Mouse (Mus musculus): ENCODE measurements around the gene Foxp1. TPM values are rescaled to one million over a fixed set of nuclear protein-coding genes. Genes with fewer than 3 reads are reported as not detected.
A peak's percentile ranks its signal among the peaks of the same experiment; 100 is the strongest.

The Foxp1 gene
- polyA plus RNA-seq, 1 experiment, result 93.7 TPM

DNA sequence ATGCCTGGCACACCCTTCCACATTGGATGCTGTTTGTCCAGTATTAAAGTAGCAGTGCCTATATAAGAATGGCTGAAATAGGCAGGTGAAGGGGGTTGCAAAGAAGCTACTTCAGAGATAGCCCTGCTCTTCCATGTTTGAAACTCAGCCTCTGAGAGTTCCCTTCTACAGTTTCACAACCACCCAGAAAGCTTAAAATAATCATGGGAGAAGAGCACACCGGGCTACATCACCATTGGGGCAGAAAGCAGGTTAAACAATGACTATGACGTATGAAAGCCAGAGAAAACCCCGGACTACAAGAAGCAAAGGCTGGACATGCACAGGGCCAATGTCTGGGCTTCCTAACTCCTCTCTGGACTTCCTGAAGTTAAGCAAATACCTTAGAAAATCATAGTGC is 250.3 kb downstream of the Foxp1 start:
- WGBS, result 53% methylated on average over 3 of the region's 3 CpGs
- peaks cover 4% of the 10 kb centered on the region; the same call in 1 of the 2 replicates for H3K4me1 ChIP-seq (ENCODE audit: control insufficient read depth, insufficient read depth, low read length)
- no peak overlapping the region for H3K27ac ChIP-seq (ENCODE audit: control insufficient read depth, insufficient read depth, low read depth, low read length, poor library complexity)
- no peak for TF ChIP-seq POLR2A (IDR thresholded peaks at IDR 0.05; ENCODE audit: borderline replicate concordance, control insufficient read depth, low read depth, low read length)
- TF ChIP-seq CTCF (IDR thresholded peaks at IDR 0.05; ENCODE audit: control insufficient read depth, insufficient read depth, low read length), result no peak
- H3K4me3 ChIP-seq (replicated peaks; ENCODE audit: control insufficient read depth, low read depth, low read length), result no peak overlapping the region

DNA sequence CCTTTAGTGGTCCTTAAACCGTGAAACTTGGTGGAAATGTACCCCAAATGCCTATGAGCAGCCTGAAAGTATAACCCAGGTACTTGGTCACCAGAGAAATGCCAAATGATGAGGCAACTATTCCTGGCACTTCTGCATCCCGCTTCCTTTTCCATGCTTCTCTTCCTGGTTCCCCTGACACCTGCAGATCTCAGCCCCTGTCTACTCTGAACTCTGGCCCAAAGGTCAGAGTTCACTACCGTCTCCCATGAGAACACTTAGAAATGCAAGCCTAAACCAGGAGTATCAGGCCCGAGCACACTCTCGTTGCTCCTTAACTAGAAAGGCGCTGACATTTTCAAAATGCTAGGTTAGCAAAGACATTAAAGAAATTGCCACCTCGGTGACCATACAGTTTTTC is 250.8 kb downstream of the Foxp1 start:
- WGBS, result 82% methylated on average over 7 of the region's 7 CpGs
- peaks cover 4% of the 10 kb centered on the region; the same call in 1 of the 2 replicates for H3K4me1 ChIP-seq (ENCODE audit: control insufficient read depth, insufficient read depth, low read length)
- TF ChIP-seq CTCF (IDR thresholded peaks at IDR 0.05; ENCODE audit: control insufficient read depth, insufficient read depth, low read length) (no peak), POLR2A (IDR thresholded peaks at IDR 0.05; ENCODE audit: borderline replicate concordance, control insufficient read depth, low read depth, low read length) (no peak)
- H3K27ac ChIP-seq (ENCODE audit: control insufficient read depth, insufficient read depth, low read depth, low read length, poor library complexity), result no peak overlapping the region
- H3K4me3 ChIP-seq (replicated peaks; ENCODE audit: control insufficient read depth, low read depth, low read length), result no peak overlapping the region

DNA sequence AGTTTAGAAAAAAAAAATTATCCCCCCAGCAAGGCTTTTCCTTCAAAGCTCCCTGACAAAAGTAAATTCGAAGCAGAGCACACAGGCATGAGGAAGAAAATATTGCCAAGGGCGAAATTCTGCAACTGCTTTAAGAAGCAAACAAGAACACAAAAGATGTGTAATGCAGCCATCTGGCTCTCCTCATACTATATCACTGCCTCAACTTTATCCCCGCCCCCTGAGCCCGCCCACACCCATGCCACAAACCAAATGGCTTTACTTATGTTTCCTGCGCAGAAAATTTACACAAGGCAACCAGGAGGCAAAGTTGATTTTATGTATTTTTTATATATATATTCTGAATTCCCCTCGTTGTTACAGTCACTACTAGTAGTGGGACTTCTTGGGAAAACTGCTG is 252.6 kb downstream of the Foxp1 start:
- TF ChIP-seq POLR2A (IDR thresholded peaks at IDR 0.05; ENCODE audit: borderline replicate concordance, control insufficient read depth, low read depth, low read length) (no peak), CTCF (IDR thresholded peaks at IDR 0.05; ENCODE audit: control insufficient read depth, insufficient read depth, low read length) (no peak)
- Histone ChIP-seq H3K27ac (ENCODE audit: control insufficient read depth, insufficient read depth, low read depth, low read length, poor library complexity) (no peak overlapping the region), H3K4me3 (replicated peaks; ENCODE audit: control insufficient read depth, low read depth, low read length) (no peak overlapping the region), H3K4me1 (ENCODE audit: control insufficient read depth, insufficient read depth, low read length) (peaks cover 6% of the 10 kb centered on the region; the same call in 1 of the 2 replicates)
- 21% methylated on average over 6 of the region's 6 CpGs for WGBS

DNA sequence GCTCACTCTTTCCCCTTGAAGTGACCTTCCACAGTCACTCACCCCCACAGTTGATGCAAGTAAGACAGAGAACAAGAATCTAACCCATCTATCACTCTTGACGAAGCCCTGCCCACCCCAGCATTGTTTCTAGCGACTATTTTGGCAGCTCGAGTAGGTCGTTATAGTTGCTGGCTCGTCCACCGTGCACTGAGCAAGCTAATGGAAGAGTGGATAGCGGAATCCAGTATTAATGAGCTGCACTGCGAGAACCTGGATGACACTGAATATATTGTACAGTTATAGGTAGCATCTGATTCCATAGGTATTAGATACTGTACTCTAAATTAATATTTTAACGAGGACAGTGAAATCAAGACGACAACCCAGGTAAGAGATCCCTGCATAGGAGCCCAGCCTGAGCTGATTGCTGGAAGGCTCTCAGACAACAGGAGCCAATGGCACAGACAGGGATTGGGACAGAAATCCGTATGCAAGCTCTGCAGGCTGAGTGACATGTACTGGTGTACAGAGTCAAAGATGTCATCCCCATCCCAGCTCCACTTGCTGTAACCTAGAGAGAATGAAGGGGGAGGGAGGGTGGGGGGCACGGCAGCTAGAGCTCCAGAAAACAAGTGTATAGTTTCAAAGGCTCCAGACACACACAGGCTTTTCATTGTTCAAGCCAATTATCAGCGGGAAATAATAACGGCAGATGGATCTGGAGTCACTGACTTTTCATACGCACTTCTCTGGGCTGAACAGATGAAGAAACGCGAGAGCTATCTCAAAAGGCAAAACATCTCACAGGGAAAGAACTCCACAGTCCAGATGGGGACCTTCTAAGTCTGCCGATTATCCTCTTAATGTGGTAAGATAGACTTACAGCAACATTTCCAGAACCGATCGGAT is 254.1 kb downstream of the Foxp1 start:
- Histone ChIP-seq H3K27ac (ENCODE audit: control insufficient read depth, insufficient read depth, low read depth, low read length, poor library complexity) (no peak overlapping the region), H3K4me3 (replicated peaks; ENCODE audit: control insufficient read depth, low read depth, low read length) (no peak overlapping the region), H3K4me1 (ENCODE audit: control insufficient read depth, insufficient read depth, low read length) (peaks cover 4% of the 10 kb centered on the region; the same call in 1 of the 2 replicates)
- no peak for TF ChIP-seq CTCF (IDR thresholded peaks at IDR 0.05; ENCODE audit: control insufficient read depth, insufficient read depth, low read length)
- no peak for TF ChIP-seq POLR2A (IDR thresholded peaks at IDR 0.05; ENCODE audit: borderline replicate concordance, control insufficient read depth, low read depth, low read length)
- 85% methylated on average over 20 of the region's 20 CpGs for WGBS

DNA sequence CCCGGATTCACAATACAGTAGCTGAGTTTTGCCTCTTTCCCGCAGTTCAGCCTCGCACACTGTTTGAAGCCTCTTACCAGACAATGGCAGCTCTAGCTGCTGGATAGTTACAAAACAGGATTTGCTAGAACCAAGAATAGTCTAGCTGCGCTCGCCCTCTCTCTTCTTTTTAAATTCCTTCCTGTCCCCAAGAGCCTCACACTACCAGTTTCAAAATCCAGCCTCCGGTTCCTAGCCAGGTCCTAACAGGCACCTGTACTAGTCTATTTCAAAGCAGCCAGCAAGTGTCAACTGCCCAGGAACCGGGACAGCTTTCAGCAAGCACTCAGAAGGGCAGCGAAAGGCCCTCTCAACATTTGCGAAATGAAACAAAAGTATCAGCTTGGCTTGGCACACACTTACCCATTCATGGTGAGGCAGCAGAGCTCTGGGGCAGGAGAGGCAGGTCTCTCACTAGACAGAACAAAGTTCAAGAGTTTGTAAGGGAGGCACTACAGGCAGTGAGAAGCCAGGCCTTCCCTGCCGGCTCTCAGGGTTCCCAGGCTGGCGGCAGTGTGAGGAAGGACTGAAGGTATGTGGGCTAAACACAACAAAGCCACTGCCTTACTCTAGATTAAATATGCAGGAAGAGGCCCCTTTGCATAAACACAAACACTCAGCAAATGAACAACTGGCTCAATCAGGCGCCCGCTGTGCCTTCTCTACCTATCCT is 256.4 kb downstream of the Foxp1 start:
- Histone ChIP-seq H3K4me1 (ENCODE audit: control insufficient read depth, insufficient read depth, low read length) (peaks cover 3% of the 10 kb centered on the region; the same call in 1 of the 2 replicates), H3K27ac (ENCODE audit: control insufficient read depth, insufficient read depth, low read depth, low read length, poor library complexity) (peak overlapping the region; percentile 75), H3K4me3 (replicated peaks; ENCODE audit: control insufficient read depth, low read depth, low read length) (peak overlapping the region; percentile 70)
- 7% methylated on average over 13 of the region's 13 CpGs for WGBS
- TF ChIP-seq CTCF (IDR thresholded peaks at IDR 0.05; ENCODE audit: control insufficient read depth, insufficient read depth, low read length) (no peak), POLR2A (IDR thresholded peaks at IDR 0.05; ENCODE audit: borderline replicate concordance, control insufficient read depth, low read depth, low read length) (peak; percentile 55; the same call in 1 of the 2 replicates)

DNA sequence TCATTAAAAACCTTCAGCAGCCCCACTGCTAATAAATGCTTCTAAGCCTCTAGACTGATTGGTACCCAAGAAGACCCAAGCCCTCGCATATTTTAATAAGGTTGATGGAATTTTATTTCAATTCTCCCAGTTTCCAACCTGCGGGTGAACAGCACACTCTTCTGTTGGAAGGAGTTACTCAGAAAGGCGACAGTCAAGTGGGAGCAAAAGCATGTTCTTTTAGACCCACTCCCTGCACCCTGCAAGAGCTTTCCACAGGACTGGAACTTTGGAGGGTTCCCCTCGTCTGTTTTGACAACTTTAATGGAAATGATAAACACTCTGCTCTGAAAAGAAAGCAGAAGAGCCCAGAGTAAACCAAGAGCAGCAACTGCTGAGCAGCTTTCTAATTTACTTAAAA is 257.3 kb downstream of the Foxp1 start:
- TF ChIP-seq CTCF (IDR thresholded peaks at IDR 0.05; ENCODE audit: control insufficient read depth, insufficient read depth, low read length) (no peak), POLR2A (IDR thresholded peaks at IDR 0.05; ENCODE audit: borderline replicate concordance, control insufficient read depth, low read depth, low read length) (no peak)
- 10% methylated on average over 4 of the region's 4 CpGs for WGBS
- Histone ChIP-seq H3K4me1 (ENCODE audit: control insufficient read depth, insufficient read depth, low read length) (peaks cover 3% of the 10 kb centered on the region; the same call in 1 of the 2 replicates), H3K4me3 (replicated peaks; ENCODE audit: control insufficient read depth, low read depth, low read length) (peak overlapping the region; percentile 44), H3K27ac (ENCODE audit: control insufficient read depth, insufficient read depth, low read depth, low read length, poor library complexity) (peak overlapping the region; percentile 63; the same call in 1 of the 2 replicates)

DNA sequence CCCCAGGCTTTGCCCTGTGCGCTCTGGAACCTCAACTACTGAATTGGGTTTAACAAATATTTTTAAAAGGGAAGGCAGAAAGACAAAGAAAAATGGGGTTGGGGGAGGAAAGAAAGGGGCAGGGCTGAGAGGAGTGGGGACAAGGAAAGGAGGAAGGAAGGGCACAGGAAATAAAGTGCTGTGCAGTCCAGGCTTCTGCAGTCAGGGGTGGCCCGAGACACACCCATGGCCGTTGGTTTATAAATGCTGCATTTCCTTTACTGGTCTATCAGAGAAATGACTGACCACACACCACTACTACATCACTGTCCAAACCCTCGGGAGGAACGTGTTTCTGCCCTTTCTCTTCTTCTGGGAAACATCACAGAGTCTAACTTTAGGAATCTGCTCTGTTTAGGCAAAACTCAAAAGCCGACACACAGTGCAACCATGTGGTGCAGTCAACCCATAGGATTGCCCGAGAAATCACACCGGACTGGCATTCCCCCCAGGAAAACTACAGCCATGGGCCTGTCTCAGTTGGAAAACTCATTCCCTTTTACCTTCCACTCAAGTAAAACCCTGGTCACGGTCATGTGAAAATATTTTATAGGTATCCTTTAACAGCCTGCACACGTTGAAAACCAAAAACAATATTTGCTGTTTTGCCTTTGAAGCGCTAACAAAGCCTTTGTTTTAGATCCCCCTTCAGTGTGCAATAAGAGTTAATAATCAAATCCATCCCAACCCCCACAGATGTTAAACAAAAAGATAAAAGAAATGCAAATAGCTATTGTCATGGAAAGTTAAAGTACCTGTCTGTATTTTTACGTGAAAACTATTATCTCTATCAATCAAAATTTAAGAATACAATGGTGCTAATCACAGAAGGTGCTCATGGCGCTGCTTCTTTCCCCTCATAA is 258.1 kb downstream of the Foxp1 start:
- Histone ChIP-seq H3K4me3 (replicated peaks; ENCODE audit: control insufficient read depth, low read depth, low read length) (peak overlapping the region; percentile 46), H3K27ac (ENCODE audit: control insufficient read depth, insufficient read depth, low read depth, low read length, poor library complexity) (peak overlapping the region; percentile 87), H3K4me1 (ENCODE audit: control insufficient read depth, insufficient read depth, low read length) (peaks cover 4% of the 10 kb centered on the region; the same call in 1 of the 2 replicates)
- TF ChIP-seq CTCF (IDR thresholded peaks at IDR 0.05; ENCODE audit: control insufficient read depth, insufficient read depth, low read length), result no peak
- TF ChIP-seq POLR2A (IDR thresholded peaks at IDR 0.05; ENCODE audit: borderline replicate concordance, control insufficient read depth, low read depth, low read length), result no peak
- 7% methylated on average over 13 of the region's 13 CpGs for WGBS

Data from bone marrow, adult 2 months (tissue).